ENCODE assay signal across 28 mouse cellular contexts in the genomic region with DNA sequence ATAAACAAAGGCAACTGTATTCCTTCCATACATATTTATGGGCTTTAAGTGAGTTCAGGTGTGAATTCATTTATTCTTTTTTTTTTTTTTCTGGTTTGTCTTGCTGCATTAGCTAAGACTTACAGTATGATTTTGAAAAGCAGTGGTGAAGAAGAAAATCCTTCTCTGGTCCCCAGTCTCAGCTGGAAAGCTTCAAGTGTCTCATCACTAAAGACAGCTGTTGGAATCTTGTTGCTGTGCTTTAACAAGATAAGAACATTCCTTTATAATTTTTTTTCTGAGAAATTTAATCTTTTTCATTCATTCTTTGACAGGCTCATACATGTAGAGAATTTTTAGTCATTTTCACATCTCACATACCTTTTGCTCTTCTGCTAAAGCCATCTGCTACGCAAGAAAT.
"Had no signal": no experiment of that assay in that cellular context is flagged by ENCODE, and none has a peak within 500 bp of the region (broad histone marks: within the 10 kb centered on the region; RNA-seq: fewer than 3 reads in every experiment).

No protein-coding gene starts in this region.

- H3K27ac ChIP-seq: embryonic facial prominence, embryonic 10.5 days; embryonic facial prominence, embryonic 12.5 days; embryonic facial prominence, embryonic 13.5 days; embryonic facial prominence, embryonic 15.5 days; forebrain, embryonic 10.5 days; forebrain, embryonic 12.5 days; forebrain, embryonic 13.5 days; forebrain, embryonic 15.5 days; gastrocnemius, adult 2 months had no signal

- H3K9ac ChIP-seq: embryonic facial prominence, embryonic 12.5 days; embryonic facial prominence, embryonic 13.5 days; embryonic facial prominence, embryonic 15.5 days; forebrain, embryonic 12.5 days; forebrain, embryonic 13.5 days; forebrain, embryonic 15.5 days; forebrain, postnatal 0 days had no signal

- H3K9me3 ChIP-seq: embryonic facial prominence, embryonic 10.5 days; embryonic facial prominence, embryonic 12.5 days; embryonic facial prominence, embryonic 13.5 days; embryonic facial prominence, embryonic 15.5 days; forebrain, embryonic 10.5 days; forebrain, embryonic 12.5 days; forebrain, embryonic 13.5 days; forebrain, embryonic 15.5 days had no signal

- H3K4me2 ChIP-seq: embryonic facial prominence, embryonic 12.5 days; embryonic facial prominence, embryonic 13.5 days; embryonic facial prominence, embryonic 15.5 days; forebrain, embryonic 12.5 days; forebrain, embryonic 13.5 days; forebrain, embryonic 15.5 days had no signal

- DNase-seq: cerebellum, adult 18-20 months; cerebellum, adult 2 months; cerebellum, adult 8-10 months; cerebellum, adult 9-10 months; cerebellum, adult 9-11 months; cerebellum, postnatal 10 days; cerebellum, postnatal 14 days; cerebellum, postnatal 25 days; cerebellum, postnatal 36 days; embryo, embryonic 11 days; forebrain, postnatal 0 days; gastrocnemius, adult 2 months; gastrocnemius, postnatal 10 days; gastrocnemius, postnatal 14 days; gastrocnemius, postnatal 25 days; gastrocnemius, postnatal 36 days; heart, adult 11 months had no signal

- H3K27me3 ChIP-seq: embryonic facial prominence, embryonic 12.5 days; embryonic facial prominence, embryonic 13.5 days; embryonic facial prominence, embryonic 15.5 days; forebrain, embryonic 12.5 days; forebrain, embryonic 13.5 days; forebrain, embryonic 15.5 days had no signal

- H3K4me1 ChIP-seq: embryonic facial prominence, embryonic 10.5 days; embryonic facial prominence, embryonic 12.5 days; embryonic facial prominence, embryonic 13.5 days; embryonic facial prominence, embryonic 15.5 days; forebrain, embryonic 10.5 days; forebrain, embryonic 12.5 days; forebrain, embryonic 13.5 days; forebrain, embryonic 15.5 days had no signal

- ATAC-seq: forebrain, embryonic 13.5 days; forebrain, embryonic 14.5 days; forebrain, embryonic 15.5 days; forebrain, embryonic 16.5 days; forebrain, postnatal 0 days had no signal

- H3K4me3 ChIP-seq: embryonic facial prominence, embryonic 10.5 days; embryonic facial prominence, embryonic 12.5 days; embryonic facial prominence, embryonic 13.5 days; embryonic facial prominence, embryonic 15.5 days; erythroblast, embryonic 14.5 days; forebrain, embryonic 10.5 days; forebrain, embryonic 12.5 days; forebrain, embryonic 13.5 days; forebrain, embryonic 15.5 days; gastrocnemius, adult 2 months had no signal

- H3K36me3 ChIP-seq: embryonic facial prominence, embryonic 10.5 days; embryonic facial prominence, embryonic 12.5 days; embryonic facial prominence, embryonic 13.5 days; embryonic facial prominence, embryonic 15.5 days; forebrain, embryonic 10.5 days; forebrain, embryonic 12.5 days; forebrain, embryonic 15.5 days had no signal
